Mouse (Mus musculus): ENCODE data around the gene Abcd4. TPM values are rescaled to one million over a fixed set of nuclear protein-coding genes. Genes with fewer than 3 reads are reported as not detected.
A peak's percentile ranks its signal among the peaks of the same experiment; 100 is the strongest.

Abcd4 gene
- polyA plus RNA-seq, 1 experiment from 2014 or later = 16.8 TPM

DNA sequence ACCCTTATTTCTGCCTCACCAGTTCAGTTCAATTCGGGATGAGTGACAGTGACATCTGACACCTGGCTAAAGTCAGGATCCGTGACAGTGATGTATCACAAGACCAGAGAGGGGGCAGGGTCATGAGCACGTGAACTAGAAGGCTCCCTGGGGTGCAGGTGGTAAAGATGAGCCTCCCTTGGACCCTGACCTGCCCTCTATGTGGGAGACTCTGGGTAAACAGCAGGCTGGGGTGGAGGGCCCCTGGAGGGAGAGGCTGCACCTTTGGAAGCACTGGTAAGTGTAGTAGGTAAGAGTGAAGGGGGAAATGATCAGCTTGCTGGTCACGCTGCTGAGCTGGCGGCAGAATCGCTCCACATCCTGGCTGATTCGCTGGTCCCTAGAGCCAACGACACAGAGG, 4.7 kb downstream of the Abcd4 start:
- H3K4me2 ChIP-seq (replicated peaks; ENCODE audit: low read depth) = peak overlapping the region; percentile 38
- H3K27ac ChIP-seq (ENCODE audit: low read depth, low read length) = peak overlapping the region; percentile 64; the same call in 1 of the 2 replicates

DNA sequence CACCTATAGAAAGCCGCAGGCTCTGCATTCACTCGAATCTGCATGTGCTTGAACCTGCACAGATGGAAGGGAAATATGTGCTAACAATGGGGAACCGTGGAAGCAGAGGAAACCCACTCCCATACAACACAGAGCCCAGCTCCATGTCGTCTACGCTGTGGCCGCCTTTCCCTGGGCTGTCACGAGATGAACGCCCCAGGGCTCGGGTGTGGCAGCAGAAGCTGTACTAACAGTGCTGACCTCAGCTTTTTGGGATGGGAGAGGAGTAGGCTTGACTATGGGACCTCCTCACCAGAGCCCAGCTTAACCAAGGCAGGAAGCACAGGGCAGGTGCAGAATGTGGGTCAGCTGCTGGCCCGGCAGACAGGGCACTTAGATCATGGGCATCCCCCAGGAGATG, 5.5 kb downstream of the Abcd4 start:
- Histone ChIP-seq H3K4me1 (replicated peaks; ENCODE audit: control insufficient read depth, insufficient read depth, low read length) (peaks cover 12% of the 10 kb centered on the region), H3K4me3 (ENCODE audit: low read depth, low read length) (no peak overlapping the region), H3K9ac (ENCODE audit: low read depth, low read length) (no peak overlapping the region), H3K27me3 (replicated peaks; ENCODE audit: control insufficient read depth, insufficient read depth, low read length) (no peaks in the 10 kb centered on the region), H3K9me3 (ENCODE audit: control insufficient read depth) (no peaks in the 10 kb centered on the region), H3K27ac (ENCODE audit: low read depth, low read length) (0 out of 2 replicates have a peak overlapping the region, but pooled peaks have one; percentile 2), H3K4me2 (replicated peaks; ENCODE audit: low read depth) (no peak overlapping the region), H3K36me3 (ENCODE audit: control insufficient read depth, insufficient read depth) (peaks cover 19% of the 10 kb centered on the region; the same call in 1 of the 2 replicates)
- no peak for ATAC-seq
- TF ChIP-seq CTCF (IDR thresholded peaks at IDR 0.05; ENCODE audit: low read depth) = no peak
- WGBS = 67% methylated on average over 10 of the region's 10 CpGs

More for the DNA sequence above, 4.7 kb downstream of the Abcd4 start:
- TF ChIP-seq CTCF (IDR thresholded peaks at IDR 0.05; ENCODE audit: low read depth) = no peak
- Histone ChIP-seq H3K9me3 (ENCODE audit: control insufficient read depth) (no peaks in the 10 kb centered on the region), H3K36me3 (ENCODE audit: control insufficient read depth, insufficient read depth) (peaks cover 12% of the 10 kb centered on the region; the same call in 1 of the 2 replicates), H3K4me3 (ENCODE audit: low read depth, low read length) (no peak overlapping the region), H3K4me1 (replicated peaks; ENCODE audit: control insufficient read depth, insufficient read depth, low read length) (peaks cover 12% of the 10 kb centered on the region), H3K27me3 (replicated peaks; ENCODE audit: control insufficient read depth, insufficient read depth, low read length) (no peaks in the 10 kb centered on the region), H3K9ac (ENCODE audit: low read depth, low read length) (0 out of 2 replicates have a peak overlapping the region, but pooled peaks have one; percentile 11)
- peak; percentile 81 for ATAC-seq
- whole genome bisulfite sequencing = 34% methylated on average over 8 of the region's 8 CpGs

GRCm38 (mm10) chr12:84605860-84606259, 11.4 kb downstream of the Abcd4 start:
- TF ChIP-seq CTCF (IDR thresholded peaks at IDR 0.05; ENCODE audit: low read depth) = peak; percentile 69
- no peaks in the 10 kb centered on the region for H3K4me1 ChIP-seq (replicated peaks; ENCODE audit: control insufficient read depth, insufficient read depth, low read length)
- no peak overlapping the region for H3K4me2 ChIP-seq (replicated peaks; ENCODE audit: low read depth)
- H3K9ac ChIP-seq (ENCODE audit: low read depth, low read length) = no peak overlapping the region
- no peak overlapping the region for H3K27ac ChIP-seq (ENCODE audit: low read depth, low read length)
- no peak for ATAC-seq
- peaks cover 60% of the 10 kb centered on the region for H3K36me3 ChIP-seq (ENCODE audit: control insufficient read depth, insufficient read depth)
- H3K9me3 ChIP-seq (ENCODE audit: control insufficient read depth) = no peaks in the 10 kb centered on the region
- no peaks in the 10 kb centered on the region for H3K27me3 ChIP-seq (replicated peaks; ENCODE audit: control insufficient read depth, insufficient read depth, low read length)
- WGBS = 79% methylated on average over 7 of the region's 7 CpGs
- no peak overlapping the region for H3K4me3 ChIP-seq (ENCODE audit: low read depth, low read length)

- Histone ChIP-seq H3K9ac (ENCODE audit: low read depth, low read length) (no peak overlapping the region), H3K4me1 (replicated peaks; ENCODE audit: control insufficient read depth, insufficient read depth, low read length) (no peaks in the 10 kb centered on the region), H3K9me3 (ENCODE audit: control insufficient read depth) (no peaks in the 10 kb centered on the region), H3K27me3 (replicated peaks; ENCODE audit: control insufficient read depth, insufficient read depth, low read length) (no peaks in the 10 kb centered on the region), H3K4me3 (ENCODE audit: low read depth, low read length) (no peak overlapping the region), H3K27ac (ENCODE audit: low read depth, low read length) (no peak overlapping the region), H3K4me2 (replicated peaks; ENCODE audit: low read depth) (no peak overlapping the region), H3K36me3 (ENCODE audit: control insufficient read depth, insufficient read depth) (peaks cover 53% of the 10 kb centered on the region)
- ATAC-seq = 0 out of 2 replicates have a peak, but pooled peaks have one; percentile 26
- no peak for TF ChIP-seq CTCF (IDR thresholded peaks at IDR 0.05; ENCODE audit: low read depth)
- 71% methylated on average over 5 of the region's 7 CpGs for WGBS
Measured at GRCm38 (mm10) chr12:84604001-84604400, 13.2 kb downstream of the Abcd4 start.

GRCm38 (mm10) chr12:84598324-84598723, 18.9 kb downstream of the Abcd4 start:
- no peak for TF ChIP-seq CTCF (IDR thresholded peaks at IDR 0.05; ENCODE audit: low read depth)
- H3K4me2 ChIP-seq (replicated peaks; ENCODE audit: low read depth) = no peak overlapping the region
- 23% methylated on average over 8 of the region's 8 CpGs for WGBS
- H3K36me3 ChIP-seq (ENCODE audit: control insufficient read depth, insufficient read depth) = peaks cover 13% of the 10 kb centered on the region
- H3K9me3 ChIP-seq (ENCODE audit: control insufficient read depth) = no peaks in the 10 kb centered on the region
- no peak overlapping the region for H3K9ac ChIP-seq (ENCODE audit: low read depth, low read length)
- H3K4me3 ChIP-seq (ENCODE audit: low read depth, low read length) = no peak overlapping the region
- no peak overlapping the region for H3K27ac ChIP-seq (ENCODE audit: low read depth, low read length)
- H3K4me1 ChIP-seq (replicated peaks; ENCODE audit: control insufficient read depth, insufficient read depth, low read length) = no peaks in the 10 kb centered on the region
- ATAC-seq = no peak
- no peaks in the 10 kb centered on the region for H3K27me3 ChIP-seq (replicated peaks; ENCODE audit: control insufficient read depth, insufficient read depth, low read length)

GRCm38 (mm10) chr12:84589825-84590761, 27.1 kb downstream of the Abcd4 start:
- no peaks in the 10 kb centered on the region for H3K4me1 ChIP-seq (replicated peaks; ENCODE audit: control insufficient read depth, insufficient read depth, low read length)
- H3K4me2 ChIP-seq (replicated peaks; ENCODE audit: low read depth) = peak overlapping the region; percentile 96
- 1% methylated on average over 54 of the region's 54 CpGs for WGBS
- no peaks in the 10 kb centered on the region for H3K9me3 ChIP-seq (ENCODE audit: control insufficient read depth)
- no peaks in the 10 kb centered on the region for H3K36me3 ChIP-seq (ENCODE audit: control insufficient read depth, insufficient read depth)
- H3K9ac ChIP-seq (ENCODE audit: low read depth, low read length) = peak overlapping the region; percentile 45; the same call in 1 of the 2 replicates
- TF ChIP-seq CTCF (IDR thresholded peaks at IDR 0.05; ENCODE audit: low read depth) = peak; percentile 100
- no peaks in the 10 kb centered on the region for H3K27me3 ChIP-seq (replicated peaks; ENCODE audit: control insufficient read depth, insufficient read depth, low read length)
- ATAC-seq = peak; percentile 46
- H3K27ac ChIP-seq (ENCODE audit: low read depth, low read length) = no peak overlapping the region
- H3K4me3 ChIP-seq (ENCODE audit: low read depth, low read length) = peak overlapping the region; percentile 52

All from intestine, postnatal 0 days (tissue).